Mouse (Mus musculus) ES-E14 (cell line): ENCODE measurements at regions not wholly inside any gene's neighbourhood (a gene's known extent, or its start where the extent isn't known, plus 50 kb on each side); places are given as distances from the start of the nearest gene placed in this dataset.

Source experiments
- CHD2 ChIP-seq: IDR thresholded peaks from 2 replicates; pipeline ENCODE4 v1.6.1; 2014; ENCODE audit warnings: mild to moderate bottlenecking, low read depth, low read length, inconsistent platforms
- HCFC1 ChIP-seq: IDR thresholded peaks from 2 replicates; pipeline ENCODE4 v1.6.1; 2012; ENCODE audit warnings: low read length, inconsistent platforms, borderline replicate concordance; ENCODE audit not compliant: insufficient read depth
- MAFK ChIP-seq: IDR thresholded peaks from 2 replicates; pipeline ENCODE4 v1.6.1; 2014; ENCODE audit warnings: mild to moderate bottlenecking, low read depth, low read length, inconsistent platforms; ENCODE audit not compliant: insufficient read depth
- ZC3H11A ChIP-seq: IDR thresholded peaks from 2 replicates; pipeline ENCODE4 v1.6.1; 2012; ENCODE audit warnings: low read depth, mild to moderate bottlenecking, inconsistent platforms, low read length, borderline replicate concordance
- ZNF384 ChIP-seq: IDR thresholded peaks from 2 replicates; pipeline ENCODE4 v1.6.1; 2012; ENCODE audit warnings: low read depth, low read length, inconsistent platforms

- TF ChIP-seq CHD2 (no peak), ZNF384 (no peak), HCFC1 (no peak), ZC3H11A (no peak), MAFK (no peak)
Measured at GRCm38 (mm10) chr19:49855481-49856035, 822.9 kb downstream of the Sorcs1 start.
